Mouse (Mus musculus) midbrain, embryonic 10.5 days (tissue): Measurements from ENCODE around the gene Tpcn1. TPM values are rescaled to one million over a fixed set of nuclear protein-coding genes. Genes with fewer than 3 reads are reported as not detected.

ENCODE experiments used
- DNase-seq: peaks from one replicate; pipeline ENCODE4 v3.0.0-alpha.2; 2017; ENCODE audit warnings: low spot score
- H3K27ac ChIP-seq: fragments of 300-500 bp; sonication (generic); replicated peaks from 2 replicates; pipeline ENCODE4 v1.5.1; 2016; ENCODE audit warnings: mild to moderate bottlenecking
- H3K27me3 ChIP-seq: fragments of 300-500 bp; sonication (generic); 2 replicates; pipeline ENCODE4 v1.6.1; 2016; ENCODE audit warnings: low read depth, mild to moderate bottlenecking; ENCODE audit not compliant: poor library complexity, severe bottlenecking
- H3K36me3 ChIP-seq: fragments of 300-500 bp; sonication (generic); 2 replicates; pipeline ENCODE4 v1.6.1; 2016; ENCODE audit warnings: mild to moderate bottlenecking, moderate library complexity
- H3K4me1 ChIP-seq: fragments of 300-500 bp; sonication (generic); 2 replicates; pipeline ENCODE4 v1.6.1; 2016
- H3K4me3 ChIP-seq: fragments of 300-500 bp; sonication (generic); 2 replicates; pipeline ENCODE4 v1.5.1; 2016; ENCODE audit warnings: mild to moderate bottlenecking, moderate library complexity
- H3K9me3 ChIP-seq: fragments of 300-500 bp; sonication (generic); replicated peaks from 2 replicates; pipeline ENCODE4 v1.6.1; 2016; ENCODE audit warnings: mild to moderate bottlenecking
- WGBS: fragments of 180-500 bp; shearing (Covaris S2); methylation state at CpG from one replicate; pipeline ENCODE4 v1.1.7; 2016; 5-methylcytosine and 5-hydroxymethylcytosine counted together
- polyA plus RNA-seq: library from polyadenylated mRNA; unstranded; fragments of >200 nt; fragmentation: Nextera tagmentation; extraction: Ambion mirVana; gene quantifications from 2 replicates; pipeline ENCODE4 v1.2.1, GENCODE M21; 2016

Gene Tpcn1
- 10.3 and 11.1 TPM in 2 replicates for polyA plus RNA-seq

DNA sequence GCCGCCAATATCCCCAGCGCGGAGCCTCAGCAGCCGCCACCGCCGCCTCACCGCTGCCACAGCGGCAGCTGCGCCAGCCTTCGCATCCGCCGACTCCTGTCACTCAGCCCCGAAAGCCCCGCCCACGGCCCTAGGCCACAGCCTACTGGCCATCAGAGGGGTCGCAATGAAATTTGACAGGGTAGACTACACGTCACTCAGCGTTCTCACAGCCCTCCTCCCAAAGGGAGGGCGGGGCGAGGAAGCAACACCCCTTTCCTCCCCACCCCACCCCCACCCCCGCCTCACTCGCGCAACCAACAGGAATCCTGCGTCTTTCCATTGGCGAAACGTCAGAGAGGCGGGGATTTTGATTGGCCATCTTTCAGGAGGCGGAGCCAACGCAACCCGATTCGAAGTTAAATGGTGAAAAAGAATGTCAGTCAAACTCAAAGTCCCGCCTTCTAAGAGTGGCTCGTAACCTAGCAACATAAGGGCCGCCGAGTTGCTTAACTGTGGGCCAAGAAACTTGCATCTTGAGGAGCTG, at the start of gene Tpcn1, which contains the start of gene Iqcd:
Gene Tpcn1, minus strand, starts transcription at position 105 of the 526 bp plus-strand sequence.
Gene Iqcd, plus strand, starts transcription at position 448 of the 526 bp plus-strand sequence.
- Histone ChIP-seq H3K4me3 (peak within 1 kb of the TSS; percentile 75), H3K36me3 (peaks cover 13% of the 10 kb centered on the region), H3K27ac (peak within 1 kb of the TSS; percentile 88), H3K4me1 (peaks cover 45% of the 10 kb centered on the region), H3K27me3 (peaks cover 18% of the 10 kb centered on the region), H3K9me3 (no peaks in the 10 kb centered on the region)
- under 1% methylated on average over 35 of the region's 35 CpGs for WGBS
- peak; percentile 99 for DNase-seq

DNA sequence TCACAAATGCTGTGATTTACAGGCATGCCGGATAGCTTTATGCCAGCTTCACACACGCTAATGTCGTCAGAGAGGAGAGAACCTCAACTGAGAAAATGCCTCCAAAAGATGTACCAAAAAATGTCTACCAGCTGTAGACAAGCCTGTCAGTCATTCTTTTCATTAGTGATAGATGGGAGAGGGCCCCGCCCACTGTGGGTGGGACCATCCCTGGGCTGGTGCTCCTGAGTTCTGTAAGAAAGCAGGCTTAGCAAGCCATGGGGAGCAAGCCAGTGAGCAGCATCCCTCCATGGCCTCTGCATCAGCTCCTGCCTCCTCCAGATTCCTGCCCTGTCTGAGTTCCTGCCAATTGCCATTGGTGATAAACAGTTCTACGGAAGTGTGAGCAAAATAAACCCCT, 47.2 kb upstream of the Tpcn1 start:
- WGBS = 91% methylated on average over 5 of the region's 5 CpGs

DNA sequence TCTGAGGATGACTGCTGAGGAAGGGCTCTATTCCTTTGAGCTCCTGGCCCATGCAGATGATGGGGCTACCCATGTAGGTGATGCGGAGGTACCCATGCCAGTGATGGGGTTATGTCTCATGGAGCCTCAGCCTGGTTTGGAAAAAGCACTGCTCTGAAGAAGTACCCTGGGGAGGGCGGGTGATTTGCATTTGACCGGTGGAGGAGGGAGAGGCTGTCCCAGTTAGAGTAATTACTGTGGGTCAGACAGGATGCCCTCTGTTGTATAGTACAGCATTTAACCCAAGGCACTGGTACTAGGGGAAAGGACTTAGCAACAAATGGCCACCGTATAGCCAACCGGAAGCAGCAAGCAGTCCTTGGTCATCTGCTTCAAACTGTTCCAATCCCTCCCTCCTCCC, 46.4 kb upstream of the Tpcn1 start:
- 59% methylated on average over 5 of the region's 5 CpGs for WGBS
- Histone ChIP-seq H3K4me1 (peaks cover 12% of the 10 kb centered on the region), H3K27me3 (peaks cover 28% of the 10 kb centered on the region), H3K36me3 (no peaks in the 10 kb centered on the region), H3K27ac (no peak overlapping the region), H3K4me3 (no peak overlapping the region), H3K9me3 (no peaks in the 10 kb centered on the region; the same call in 1 of the 2 replicates)
- no peak for DNase-seq

More for the DNA sequence above, 47.2 kb upstream of the Tpcn1 start:
- no peaks in the 10 kb centered on the region; the same call in 1 of the 2 replicates for H3K9me3 ChIP-seq
- no peak for DNase-seq
- peaks cover 21% of the 10 kb centered on the region for H3K27me3 ChIP-seq
- no peak overlapping the region for H3K27ac ChIP-seq
- H3K36me3 ChIP-seq = no peaks in the 10 kb centered on the region
- H3K4me1 ChIP-seq = peaks cover 14% of the 10 kb centered on the region
- no peak overlapping the region for H3K4me3 ChIP-seq

DNA sequence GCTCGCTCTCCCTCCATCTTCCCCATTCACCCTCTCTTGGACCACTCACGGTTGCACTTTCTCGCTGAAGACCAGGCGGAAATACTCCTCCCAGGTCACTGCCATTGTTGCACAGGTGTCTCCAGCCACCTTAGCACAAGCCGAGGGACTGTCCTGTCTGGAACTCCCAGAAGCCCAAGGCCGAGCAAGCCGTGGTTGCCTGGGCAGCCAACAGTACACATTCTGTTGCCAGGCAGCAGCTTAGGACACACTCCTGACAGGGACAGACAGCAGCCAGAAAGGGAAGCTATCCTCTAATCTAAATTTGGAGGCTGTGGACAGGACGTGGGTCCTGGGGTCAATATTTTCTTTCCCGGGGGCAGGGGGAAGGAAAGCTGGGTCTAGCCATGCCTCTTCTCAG, 45.7 kb upstream of the Tpcn1 start, which contains the start of gene Cfap73:
Gene Cfap73, minus strand, starts transcription at position 105 of the 400 bp plus-strand sequence.
- DNase-seq = no peak
- peaks cover 2% of the 10 kb centered on the region; the same call in 1 of the 2 replicates for H3K36me3 ChIP-seq
- WGBS = 66% methylated on average over 9 of the region's 9 CpGs
- H3K9me3 ChIP-seq = no peaks in the 10 kb centered on the region; the same call in 1 of the 2 replicates
- H3K27me3 ChIP-seq = peaks cover 34% of the 10 kb centered on the region
- no peak within 1 kb of the TSS for H3K27ac ChIP-seq
- no peak within 1 kb of the TSS for H3K4me3 ChIP-seq
- peaks cover 12% of the 10 kb centered on the region for H3K4me1 ChIP-seq

DNA sequence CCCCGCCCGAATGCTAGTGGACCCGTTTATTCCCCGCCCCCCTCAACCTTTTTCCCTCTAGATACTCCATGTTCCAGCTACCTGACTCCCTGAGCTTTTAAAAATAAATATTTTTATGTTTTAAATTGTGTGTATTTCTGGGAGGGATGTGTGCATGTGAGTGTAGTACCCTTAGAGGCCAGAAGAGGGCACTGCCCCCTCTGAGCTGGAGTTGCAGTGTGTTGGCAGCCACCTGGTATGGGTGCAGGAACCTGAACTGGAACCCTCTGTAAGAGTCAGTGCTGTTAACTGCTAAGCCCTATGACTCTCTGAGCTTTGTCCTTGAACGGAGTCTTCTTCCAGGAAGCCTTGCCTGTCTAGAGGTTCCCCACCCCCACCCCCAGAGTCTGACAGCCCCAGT, 43.4 kb upstream of the Tpcn1 start:
- H3K27me3 ChIP-seq = peaks cover 34% of the 10 kb centered on the region
- H3K27ac ChIP-seq = no peak overlapping the region
- no peaks in the 10 kb centered on the region; the same call in 1 of the 2 replicates for H3K9me3 ChIP-seq
- 89% methylated on average over 5 of the region's 5 CpGs for WGBS
- peaks cover 23% of the 10 kb centered on the region for H3K36me3 ChIP-seq
- no peak overlapping the region for H3K4me3 ChIP-seq
- peaks cover 20% of the 10 kb centered on the region for H3K4me1 ChIP-seq
- no peak for DNase-seq

DNA sequence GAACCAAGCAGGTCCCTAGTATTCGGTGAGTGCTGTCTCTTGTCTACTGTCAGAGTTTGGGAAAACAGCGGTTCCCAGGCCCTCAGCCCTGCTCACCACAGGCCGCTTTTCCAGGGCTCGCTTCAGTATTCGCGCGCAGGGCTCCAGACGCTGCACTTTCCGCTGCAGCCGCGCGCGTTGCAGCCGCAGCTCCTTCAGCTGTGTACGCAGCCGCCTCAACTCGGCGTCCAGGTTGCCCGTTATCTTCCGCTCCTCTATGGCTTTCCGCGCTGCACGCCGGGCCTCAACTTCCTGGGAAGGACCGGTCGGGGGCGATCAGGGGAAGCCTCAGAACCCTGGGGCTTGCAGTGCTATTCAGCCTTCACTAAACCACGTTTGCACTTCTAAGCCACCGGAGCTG, 42.7 kb upstream of the Tpcn1 start:
- DNase-seq = no peak
- H3K4me1 ChIP-seq = peaks cover 27% of the 10 kb centered on the region
- no peaks in the 10 kb centered on the region; the same call in 1 of the 2 replicates for H3K9me3 ChIP-seq
- WGBS = 15% methylated on average over 29 of the region's 29 CpGs
- peaks cover 34% of the 10 kb centered on the region for H3K27me3 ChIP-seq
- peaks cover 31% of the 10 kb centered on the region for H3K36me3 ChIP-seq
- peak overlapping the region; percentile 39 for H3K4me3 ChIP-seq
- H3K27ac ChIP-seq = no peak overlapping the region

DNA sequence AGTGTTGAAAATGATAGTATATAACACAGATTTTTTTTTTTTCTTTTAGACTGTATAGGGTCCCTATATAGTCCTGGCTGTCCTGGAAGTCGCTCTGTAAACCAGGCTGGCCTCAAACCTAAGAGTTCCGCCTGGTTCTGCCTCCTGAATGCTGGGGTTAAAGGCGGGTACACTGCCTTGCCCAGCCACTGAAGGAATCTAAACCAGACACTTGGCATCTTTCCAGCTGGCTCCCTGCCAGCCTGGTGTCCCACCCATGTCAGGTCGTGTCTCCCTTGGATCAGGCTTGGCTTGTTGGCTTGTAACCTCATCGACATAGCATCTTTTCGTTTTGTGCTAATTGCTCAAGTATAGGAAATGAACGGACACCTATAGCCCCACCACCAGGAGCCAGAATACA, 40.2 kb upstream of the Tpcn1 start:
- Histone ChIP-seq H3K4me3 (no peak overlapping the region), H3K9me3 (no peaks in the 10 kb centered on the region; the same call in 1 of the 2 replicates), H3K27me3 (peaks cover 31% of the 10 kb centered on the region), H3K4me1 (peaks cover 28% of the 10 kb centered on the region), H3K36me3 (peaks cover 56% of the 10 kb centered on the region), H3K27ac (no peak overlapping the region)
- WGBS = 87% methylated on average over 7 of the region's 7 CpGs
- no peak for DNase-seq

DNA sequence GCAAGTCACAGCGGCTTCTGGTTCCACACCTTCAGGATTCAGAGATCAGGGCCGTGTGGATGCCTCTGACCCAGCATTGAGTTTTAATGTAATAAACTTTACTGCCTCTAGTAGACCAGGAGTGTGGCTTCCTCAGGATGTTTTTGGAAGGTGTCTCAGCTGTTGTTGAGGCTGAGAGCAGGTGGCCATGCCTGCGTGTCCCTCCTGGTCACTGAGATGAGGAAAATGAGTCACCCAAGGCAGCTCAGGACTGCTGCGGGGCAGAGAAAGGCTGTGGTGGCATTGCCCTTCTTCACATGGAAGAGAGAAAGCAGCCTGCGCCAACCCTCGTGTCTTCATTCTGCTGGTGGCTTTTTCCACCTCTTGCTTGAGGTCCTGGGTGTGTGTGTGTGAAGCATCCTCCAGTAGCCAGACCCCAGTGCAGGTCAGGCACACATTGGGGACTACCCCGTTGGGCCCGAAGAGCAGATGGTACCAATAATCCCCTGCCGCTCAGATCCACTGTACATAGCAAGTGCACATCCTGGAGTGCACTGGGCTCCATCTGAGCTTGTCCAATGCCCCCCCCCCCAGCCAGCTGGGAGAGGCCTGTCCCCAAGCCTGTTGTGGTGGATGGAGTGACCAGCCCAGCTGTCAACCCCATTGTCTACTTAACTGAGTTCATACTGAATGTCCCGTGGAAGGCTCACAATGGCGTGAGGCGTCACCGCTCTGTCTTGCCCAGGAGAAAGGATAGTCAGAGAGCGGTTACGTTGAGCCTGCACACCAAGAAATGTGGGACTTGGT, 39.2 kb upstream of the Tpcn1 start:
- no peak for DNase-seq
- Histone ChIP-seq H3K4me1 (peaks cover 28% of the 10 kb centered on the region), H3K4me3 (no peak overlapping the region), H3K27ac (no peak overlapping the region; the same call in 1 of the 2 replicates), H3K27me3 (peaks cover 29% of the 10 kb centered on the region), H3K9me3 (no peaks in the 10 kb centered on the region; the same call in 1 of the 2 replicates), H3K36me3 (peaks cover 65% of the 10 kb centered on the region)
- WGBS = 91% methylated on average over 15 of the region's 15 CpGs

DNA sequence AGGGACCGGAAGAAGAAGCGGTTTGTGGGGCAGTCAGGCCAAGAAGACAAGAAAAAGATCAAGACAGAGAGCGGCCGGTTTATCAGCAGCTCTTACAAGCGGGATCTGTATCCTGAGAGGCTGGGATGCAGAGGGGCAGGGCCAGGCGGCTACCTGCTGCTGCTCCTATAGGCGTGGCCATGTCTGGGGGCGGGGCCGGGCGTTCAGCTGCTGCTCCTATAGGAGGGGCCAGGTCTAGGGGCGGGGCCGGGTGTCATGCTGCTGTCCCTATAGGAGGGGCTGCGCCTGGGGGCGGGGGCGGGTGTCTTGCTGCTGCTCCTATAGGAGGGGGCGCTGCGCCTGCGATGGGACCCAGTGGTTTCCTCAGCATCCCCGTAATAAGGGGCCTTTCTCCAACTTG, 37.9 kb upstream of the Tpcn1 start:
- Histone ChIP-seq H3K27me3 (peaks cover 21% of the 10 kb centered on the region), H3K27ac (no peak overlapping the region), H3K9me3 (no peaks in the 10 kb centered on the region), H3K36me3 (peaks cover 78% of the 10 kb centered on the region), H3K4me3 (no peak overlapping the region), H3K4me1 (peaks cover 27% of the 10 kb centered on the region)
- peak; percentile 69 for DNase-seq
- WGBS = 23% methylated on average over 18 of the region's 19 CpGs

DNA sequence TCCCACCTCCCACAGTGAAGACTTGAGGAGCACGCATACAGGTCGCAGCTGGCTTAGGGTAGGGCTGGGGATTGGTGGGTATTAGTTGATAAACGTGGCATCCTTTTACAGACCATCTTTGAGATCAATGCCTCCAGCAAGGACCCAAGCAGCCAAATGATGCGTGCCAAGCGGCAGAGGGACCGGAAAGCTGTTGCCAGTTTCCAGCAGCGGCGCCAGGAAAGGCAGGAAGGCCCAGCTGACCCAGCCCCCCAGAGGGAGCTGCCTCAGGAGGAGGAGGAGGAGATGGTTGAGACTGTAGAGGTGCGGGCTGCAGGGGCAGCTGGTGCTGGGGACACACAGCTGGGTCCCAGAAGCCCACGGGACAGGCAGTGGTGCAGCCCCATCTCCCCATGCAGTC, 36.0 kb upstream of the Tpcn1 start:
- Histone ChIP-seq H3K4me3 (no peak overlapping the region), H3K9me3 (no peaks in the 10 kb centered on the region), H3K27me3 (peaks cover under 1% of the 10 kb centered on the region), H3K36me3 (peaks cover 98% of the 10 kb centered on the region), H3K27ac (no peak overlapping the region), H3K4me1 (peaks cover 21% of the 10 kb centered on the region)
- WGBS = 95% methylated on average over 10 of the region's 10 CpGs
- no peak for DNase-seq

DNA sequence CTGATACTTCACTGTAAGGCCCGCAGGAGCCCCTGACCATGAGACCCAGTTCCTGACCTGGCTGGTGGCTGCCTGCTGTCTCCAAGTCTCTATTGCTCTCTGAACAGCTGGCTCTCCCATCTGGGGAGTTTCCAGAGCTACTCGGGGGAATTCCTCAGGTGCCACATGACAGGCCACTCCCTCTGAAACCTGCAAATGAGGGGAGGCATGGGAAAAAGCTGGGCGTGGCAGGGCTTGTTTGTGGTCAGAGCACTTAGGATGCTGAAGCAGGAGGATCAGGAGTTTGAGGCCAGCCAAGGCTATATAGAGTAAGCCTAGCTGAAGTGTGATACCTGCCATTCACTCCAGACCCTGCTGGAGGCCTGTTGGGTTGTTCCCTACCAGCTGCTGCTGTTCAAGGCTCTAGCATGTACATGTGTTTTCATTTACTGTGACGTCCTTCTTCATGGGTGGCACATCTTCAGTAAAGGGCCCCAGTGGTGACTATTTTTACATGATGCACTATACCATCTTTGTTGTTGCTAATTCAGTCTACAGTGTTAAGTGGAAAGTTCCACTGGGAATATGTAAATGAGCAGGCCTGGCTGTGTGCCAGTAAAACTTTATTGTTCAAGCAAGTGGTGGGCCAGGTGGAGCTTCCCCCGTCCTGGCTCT, 33.9 kb upstream of the Tpcn1 start:
- H3K9me3 ChIP-seq = no peaks in the 10 kb centered on the region
- H3K36me3 ChIP-seq = peaks cover 100% of the 10 kb centered on the region
- 83% methylated on average over 5 of the region's 5 CpGs for WGBS
- H3K27ac ChIP-seq = no peak overlapping the region
- peaks cover 12% of the 10 kb centered on the region for H3K4me1 ChIP-seq
- no peak for DNase-seq
- H3K4me3 ChIP-seq = no peak overlapping the region
- H3K27me3 ChIP-seq = no peaks in the 10 kb centered on the region

DNA sequence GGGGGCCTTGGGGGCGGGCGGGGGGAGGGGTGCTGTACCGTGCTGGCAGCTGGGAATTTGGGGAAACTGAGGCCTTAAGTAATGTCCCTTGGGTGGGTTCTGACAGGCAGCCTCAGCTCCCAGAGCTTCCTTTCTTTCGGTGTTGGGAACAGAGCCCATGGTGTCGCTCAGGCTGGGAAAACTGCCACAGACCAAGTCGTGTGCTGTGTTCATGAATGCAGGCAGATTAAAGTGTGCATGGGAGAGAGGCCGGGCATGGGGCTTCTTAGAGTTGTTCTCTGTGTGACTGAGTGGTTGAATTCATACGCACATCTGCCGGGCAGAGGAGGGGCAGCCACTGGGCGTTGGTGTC, 33.3 kb upstream of the Tpcn1 start:
- DNase-seq = no peak
- H3K4me1 ChIP-seq = peaks cover 12% of the 10 kb centered on the region
- H3K36me3 ChIP-seq = peaks cover 100% of the 10 kb centered on the region
- H3K27me3 ChIP-seq = no peaks in the 10 kb centered on the region
- H3K9me3 ChIP-seq = no peaks in the 10 kb centered on the region
- H3K27ac ChIP-seq = no peak overlapping the region
- 92% methylated on average over 10 of the region's 10 CpGs for WGBS
- H3K4me3 ChIP-seq = no peak overlapping the region
